In the genomic region with DNA sequence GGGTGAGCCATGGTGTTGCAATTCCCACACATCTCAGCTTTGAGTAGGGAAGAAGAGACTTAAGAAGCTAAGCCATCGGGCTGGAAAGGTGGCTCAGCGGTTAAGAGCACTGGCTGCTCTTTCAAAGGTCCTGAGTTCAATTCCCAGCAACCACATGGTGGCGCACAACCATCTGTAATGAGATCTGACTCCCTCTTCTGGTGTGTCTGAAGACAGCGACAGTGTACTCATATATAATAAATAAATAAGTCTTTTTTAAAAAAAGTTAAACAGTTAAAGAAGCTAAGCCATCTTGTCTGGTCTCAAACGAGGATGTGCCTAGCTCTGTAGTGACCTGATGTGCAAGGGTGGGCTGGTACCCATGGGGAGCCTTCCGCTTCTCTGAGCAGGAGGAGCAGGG, we compare ENCODE assay signal across 7 mouse cellular contexts. TPM values are rescaled to one million over a fixed set of nuclear protein-coding genes. Genes with fewer than 3 reads are reported as not detected.
A peak's percentile ranks its signal among the peaks of the same experiment; 100 is the strongest.
DNase-seq lines count a peak whose midpoint lies in the region; ATAC-seq and TF ChIP-seq lines count a peak whose summit lies in the region.
"Not testable (repeated sequence)": the region's sequence is repeated elsewhere in the genome, so short reads cannot be mapped to it uniquely, and the experiment has no call there.

No protein-coding gene starts in this region.

- not testable (repeated sequence) for H3K9ac ChIP-seq in CH12.LX (ENCODE audit: insufficient read depth, low read depth); MEL (ENCODE audit: control insufficient read depth, low read depth, low read length, poor library complexity, severe bottlenecking); heart, adult 2 months (ENCODE audit: low read depth, low read length); kidney, postnatal 0 days (ENCODE audit: low read depth, low read length); liver, embryonic 14.5 days (replicated peaks); lung, postnatal 0 days (replicated peaks; ENCODE audit: low read depth); stomach, postnatal 0 days (ENCODE audit: low read length)

- dilution Hi-C loops in CH12.LX (cut with MboI; ENCODE audit: extremely low pct_ligation_motif_present, extremely low pct_unique_long_range_greater_than_20kb, low sequenced_read_pairs), result not testable (repeated sequence)

- H3K36me3 ChIP-seq in CH12.LX (replicated peaks in 1 of 2; ENCODE audit: control insufficient read depth in 1 of 2, insufficient read depth in 1 of 2, low read length in 1 of 2), result peaks cover 78 to 93% of the 10 kb centered on the region in 2 experiments
- peaks cover 5 to 19% of the 10 kb centered on the region in 2 experiments for H3K36me3 ChIP-seq in MEL (ENCODE audit: control insufficient read depth in 1 of 2, insufficient read depth in 2 of 2, low read length in 2 of 2)
- not testable (repeated sequence) for H3K36me3 ChIP-seq in heart, adult 2 months (ENCODE audit: control insufficient read depth, insufficient read depth, low read length)
- H3K36me3 ChIP-seq in kidney, postnatal 0 days (ENCODE audit: insufficient read depth, low read length), result peaks cover 66% of the 10 kb centered on the region
- peaks cover 61% of the 10 kb centered on the region for H3K36me3 ChIP-seq in liver, embryonic 14.5 days (replicated peaks; ENCODE audit: control insufficient read depth, insufficient read depth, low read depth)
- H3K36me3 ChIP-seq in lung, postnatal 0 days (ENCODE audit: insufficient read depth, low read length), result peaks cover 39% of the 10 kb centered on the region; the same call in 1 of the 2 replicates
- H3K36me3 ChIP-seq in stomach, postnatal 0 days (ENCODE audit: control insufficient read depth, insufficient read depth, low read length), result peaks cover 50% of the 10 kb centered on the region

- H3K79me2 ChIP-seq in CH12.LX (replicated peaks; ENCODE audit: control insufficient read depth, extremely low read depth, insufficient read depth, poor library complexity, severe bottlenecking) (peaks cover 27% of the 10 kb centered on the region), MEL (ENCODE audit: control insufficient read depth, insufficient read depth, low read length, poor library complexity) (peaks cover 19% of the 10 kb centered on the region)
- not testable (repeated sequence) for H3K79me2 ChIP-seq in heart, adult 2 months (replicated peaks; ENCODE audit: control insufficient read depth, insufficient read depth, low read length)

- TF ChIP-seq EP300 in CH12.LX (IDR thresholded peaks at IDR 0.05; ENCODE audit: low read length); MEL (IDR thresholded peaks at IDR 0.05; ENCODE audit: low read depth in 1 of 2, low read length in 2 of 2); heart, adult 2 months (IDR thresholded peaks at IDR 0.05; ENCODE audit: insufficient read depth, low read depth, low read length); liver, embryonic 14.5 days (IDR thresholded peaks at IDR 0.05; ENCODE audit: low read depth); lung, postnatal 0 days (IDR thresholded peaks at IDR 0.05); stomach, postnatal 0 days (optimal IDR thresholded peaks at IDR 0.05): not testable (repeated sequence)

- intact Hi-C loops in heart, adult 2 months (cut with DNase I), result not testable (repeated sequence)

- not testable (repeated sequence) for H3K4me3 ChIP-seq in CH12.LX (replicated peaks in 1 of 3; ENCODE audit: low read depth in 2 of 3, low read length in 2 of 3, poor library complexity in 1 of 3); MEL (ENCODE audit: control insufficient read depth in 1 of 2, insufficient read depth in 1 of 2, low read depth in 2 of 2, low read length in 2 of 2); heart, adult 2 months; kidney, postnatal 0 days (replicated peaks; ENCODE audit: low read depth, low read length); liver, embryonic 14.5 days (ENCODE audit: insufficient read depth in 1 of 2, low read depth in 2 of 2, low read length in 2 of 2); lung, postnatal 0 days (ENCODE audit: low read depth, low read length); stomach, postnatal 0 days (ENCODE audit: low read depth, low read length)

- not testable (repeated sequence) for H3K27me3 ChIP-seq in CH12.LX (replicated peaks); MEL (ENCODE audit: control insufficient read depth in 1 of 2, insufficient read depth in 2 of 2, low read length in 2 of 2); heart, adult 2 months (ENCODE audit: control insufficient read depth, insufficient read depth, low read length); kidney, postnatal 0 days (ENCODE audit: insufficient read depth, low read length); liver, embryonic 14.5 days (ENCODE audit: control insufficient read depth, insufficient read depth, low read length); lung, postnatal 0 days (replicated peaks; ENCODE audit: insufficient read depth, low read length); stomach, postnatal 0 days (ENCODE audit: control insufficient read depth, insufficient read depth, low read length)

- in situ Hi-C loops in CH12.LX (cut with MboI; ENCODE audit: low pct_ligation_motif_present, low pct_unique_long_range_greater_than_20kb, low sequenced_read_pairs), result not testable (repeated sequence)

- peaks cover 8 to 11% of the 10 kb centered on the region in 2 experiments; a peak in 2 of 4 replicates for H3K4me1 ChIP-seq in CH12.LX (ENCODE audit: control insufficient read depth in 1 of 2, insufficient read depth in 2 of 2)
- H3K4me1 ChIP-seq in MEL (ENCODE audit: control insufficient read depth in 1 of 2, insufficient read depth in 2 of 2, low read length in 2 of 2); kidney, postnatal 0 days (replicated peaks; ENCODE audit: insufficient read depth, low read length); liver, embryonic 14.5 days (replicated peaks; ENCODE audit: control insufficient read depth in 2 of 2, insufficient read depth in 2 of 2, low read length in 1 of 2); lung, postnatal 0 days (ENCODE audit: insufficient read depth, low read depth, low read length); stomach, postnatal 0 days (replicated peaks; ENCODE audit: control insufficient read depth, insufficient read depth): not testable (repeated sequence)
- peaks cover 12% of the 10 kb centered on the region for H3K4me1 ChIP-seq in heart, adult 2 months (ENCODE audit: control insufficient read depth, insufficient read depth, low read length)

- WGBS in heart, adult 2 months, result 91% methylated on average over 6 of the region's 6 CpGs
- 91% methylated on average over 6 of the region's 6 CpGs for WGBS in kidney, postnatal 0 days
- WGBS in liver, embryonic 14.5 days (ENCODE audit: insufficient replicate concordance), result 74% methylated on average over 6 of the region's 6 CpGs
- WGBS in lung, postnatal 0 days, result 84% methylated on average over 6 of the region's 6 CpGs
- 83% methylated on average over 6 of the region's 6 CpGs for WGBS in stomach, postnatal 0 days

- TF ChIP-seq POLR2A in CH12.LX (IDR thresholded peaks at IDR 0.05; ENCODE audit: low read depth, low read length); heart, adult 2 months (IDR thresholded peaks at IDR 0.05; ENCODE audit: insufficient read depth, low read depth, low read length): not testable (repeated sequence)
- TF ChIP-seq POLR2A in MEL (IDR thresholded peaks at IDR 0.05; ENCODE audit: control insufficient read depth in 1 of 2, insufficient read depth in 1 of 2, low read depth in 1 of 2, low read length in 2 of 2, poor library complexity in 1 of 2), result 0 out of 4 replicates have a peak, but pooled peaks of 1 of the 2 experiments have one; percentile 36

- TF ChIP-seq CTCF in CH12.LX (conservative IDR thresholded peaks at IDR 0.05 in 1 of 2, IDR thresholded peaks at IDR 0.05 in 1 of 2; ENCODE audit: low read depth in 2 of 2, low read length in 2 of 2), result peak in 1 of 2 experiments; percentile 61; a peak in 2 of 4 replicates
- TF ChIP-seq CTCF in MEL (IDR thresholded peaks at IDR 0.05 in 2 of 3, conservative IDR thresholded peaks at IDR 0.05 in 1 of 3; ENCODE audit: control insufficient read depth in 1 of 3, insufficient read depth in 1 of 3, low read depth in 2 of 3, low read length in 3 of 3, poor library complexity in 1 of 3, severe bottlenecking in 1 of 3), result peak in 2 of 3 experiments; percentile 5 to 57; a peak in 2 of 6 replicates
- 0 out of 2 replicates have a peak, but pooled peaks have one; percentile 18 for TF ChIP-seq CTCF in heart, adult 2 months (IDR thresholded peaks at IDR 0.05)
- TF ChIP-seq CTCF in kidney, postnatal 0 days (IDR thresholded peaks at IDR 0.05; ENCODE audit: low read depth), result peak; percentile 21; the same call in 1 of the 2 replicates
- peak; percentile 56 for TF ChIP-seq CTCF in liver, embryonic 14.5 days (IDR thresholded peaks at IDR 0.05; ENCODE audit: low read depth)
- peak; percentile 26 for TF ChIP-seq CTCF in lung, postnatal 0 days (IDR thresholded peaks at IDR 0.05)
- TF ChIP-seq CTCF in stomach, postnatal 0 days (IDR thresholded peaks at IDR 0.05; ENCODE audit: low read depth), result peak; percentile 26

- H3K4me2 ChIP-seq in CH12.LX (ENCODE audit: insufficient read depth, low read depth, poor library complexity, severe bottlenecking); kidney, postnatal 0 days (ENCODE audit: low read length); liver, embryonic 14.5 days (ENCODE audit: low read depth); lung, postnatal 0 days (replicated peaks; ENCODE audit: low read depth, low read length); stomach, postnatal 0 days (replicated peaks; ENCODE audit: low read depth): not testable (repeated sequence)

- TF ChIP-seq RAD21 in CH12.LX (IDR thresholded peaks at IDR 0.05; ENCODE audit: low read depth, low read length), result not testable (repeated sequence)
- TF ChIP-seq RAD21 in MEL (IDR thresholded peaks at IDR 0.05; ENCODE audit: low read depth, low read length), result peak; percentile 3

- not testable (repeated sequence) for DNase-seq in CH12.LX (ENCODE audit: extremely low read depth); MEL (ENCODE audit: low read depth, low spot score); heart, adult 2 months; kidney, postnatal 0 days (ENCODE audit: low spot score); liver, embryonic 14.5 days (ENCODE audit: low read depth in 3 of 3, low spot score in 3 of 3); lung, postnatal 0 days (ENCODE audit: low spot score); stomach, postnatal 0 days (ENCODE audit: low spot score)

- not testable (repeated sequence) for H3K9me3 ChIP-seq in CH12.LX (replicated peaks; ENCODE audit: low read length); MEL (replicated peaks; ENCODE audit: insufficient read depth, low read length); kidney, postnatal 0 days (replicated peaks; ENCODE audit: low read length); liver, embryonic 14.5 days (ENCODE audit: control insufficient read depth, low read length); lung, postnatal 0 days (ENCODE audit: low read length); stomach, postnatal 0 days (ENCODE audit: control insufficient read depth, low read length)

- ATAC-seq in kidney, postnatal 0 days (replicated peaks; ENCODE audit: low FRiP score, low read depth); liver, embryonic 14.5 days (ENCODE audit: insufficient read depth); lung, postnatal 0 days; stomach, postnatal 0 days (ENCODE audit: low FRiP score, low TSS enrichment): not testable (repeated sequence)

- not testable (repeated sequence) for H3K27ac ChIP-seq in CH12.LX (ENCODE audit: insufficient read depth, low read depth); MEL (ENCODE audit: control insufficient read depth, low read depth, low read length); heart, adult 2 months; kidney, postnatal 0 days; liver, embryonic 14.5 days; lung, postnatal 0 days (ENCODE audit: low read length); stomach, postnatal 0 days (replicated peaks)

RNA-seq across cellular contexts. Expression of a gene that starts 6.8 kb away (rescaled TPM):
- total RNA-seq in CH12.LX (2012; rRNA removed) (86.7 and 102 TPM in 2 replicates), CH12.LX (2014; rRNA removed) (58.9 and 64.5 TPM in 2 replicates), MEL (2012; rRNA removed) (104 and 106 TPM in 2 replicates)
- polyA plus RNA-seq in CH12.LX (2012; ENCODE audit: insufficient read length, low read depth) (267 and 280 TPM in 2 replicates), MEL (2012; ENCODE audit: insufficient read depth in 1 of 2, insufficient read length in 2 of 2, low read depth in 1 of 2, low replicate concordance in 2 of 2, missing spikeins in 1 of 2) (100 to 1,000 TPM in 1 of 2 experiments, not detected in 1; 301 TPM)
- 10 to 100 TPM; 37.8 to 38.5 TPM for total RNA-seq in heart, adult 2 months (2021)
- 16.1 and 19.5 TPM in 2 replicates for polyA plus RNA-seq in heart, adult 2 months (2012; rRNA removed)
- polyA plus RNA-seq in kidney, postnatal 0 days (2015; fragmentation: Nextera tagmentation; extraction: Ambion mirVana), result 89.9 and 95.7 TPM in 2 replicates
- 13.6 and 44.0 TPM in 2 replicates for polyA plus RNA-seq in liver, embryonic 14.5 days (2012; rRNA removed)
- polyA plus RNA-seq in liver, embryonic 14.5 days (2014; fragmentation: Nextera tagmentation; extraction: Ambion mirVana), result 44.4 and 50.1 TPM in 2 replicates
- 47.9 and 51.1 TPM in 2 replicates for polyA plus RNA-seq in lung, postnatal 0 days (2015; fragmentation: Nextera tagmentation; extraction: Ambion mirVana)
- polyA plus RNA-seq in stomach, postnatal 0 days (2015; fragmentation: Nextera tagmentation; extraction: Ambion mirVana), result 51.1 and 62.0 TPM in 2 replicates

RNA-seq across cellular contexts. Expression of a gene that starts 6.9 kb away (rescaled TPM):
- total RNA-seq in CH12.LX (2012; rRNA removed), result 155 and 209 TPM in 2 replicates
- total RNA-seq in CH12.LX (2014; rRNA removed), result 282 and 342 TPM in 2 replicates
- 211 and 249 TPM in 2 replicates for polyA plus RNA-seq in CH12.LX (2012; ENCODE audit: insufficient read length, low read depth)
- total RNA-seq in MEL (2012; rRNA removed), result 203 and 207 TPM in 2 replicates
- 100 to 1,000 TPM in 1 of 2 experiments, not detected in 1; 193 TPM for polyA plus RNA-seq in MEL (2012; ENCODE audit: insufficient read depth in 1 of 2, insufficient read length in 2 of 2, low read depth in 1 of 2, low replicate concordance in 2 of 2, missing spikeins in 1 of 2)
- total RNA-seq in heart, adult 2 months (2021), result 10 to 100 TPM; 56.5 to 66.5 TPM
- polyA plus RNA-seq in heart, adult 2 months (2012; rRNA removed), result 36.6 and 48.0 TPM in 2 replicates
- 185 and 186 TPM in 2 replicates for polyA plus RNA-seq in kidney, postnatal 0 days (2015; fragmentation: Nextera tagmentation; extraction: Ambion mirVana)
- polyA plus RNA-seq in liver, embryonic 14.5 days (2012; rRNA removed), result 49.1 and 79.2 TPM in 2 replicates
- polyA plus RNA-seq in liver, embryonic 14.5 days (2014; fragmentation: Nextera tagmentation; extraction: Ambion mirVana), result 154 and 155 TPM in 2 replicates
- 152 TPM in 2 replicates for polyA plus RNA-seq in lung, postnatal 0 days (2015; fragmentation: Nextera tagmentation; extraction: Ambion mirVana)
- 128 and 129 TPM in 2 replicates for polyA plus RNA-seq in stomach, postnatal 0 days (2015; fragmentation: Nextera tagmentation; extraction: Ambion mirVana)

RNA-seq across cellular contexts. Expression of a gene that starts 19.3 kb away (rescaled TPM):
- total RNA-seq in CH12.LX (2012; rRNA removed) (516 and 548 TPM in 2 replicates), CH12.LX (2014; rRNA removed) (317 and 330 TPM in 2 replicates), MEL (2012; rRNA removed) (432 and 582 TPM in 2 replicates)
- polyA plus RNA-seq in CH12.LX (2012; ENCODE audit: insufficient read length, low read depth) (441 and 472 TPM in 2 replicates), MEL (2012; ENCODE audit: insufficient read depth in 1 of 2, insufficient read length in 2 of 2, low read depth in 1 of 2, low replicate concordance in 2 of 2, missing spikeins in 1 of 2) (100 to 1,000 TPM; 143 to 708 TPM)
- total RNA-seq in heart, adult 2 months (2021), result 10 to 100 TPM; 60.8 to 75.0 TPM
- 133 and 137 TPM in 2 replicates for polyA plus RNA-seq in heart, adult 2 months (2012; rRNA removed)
- polyA plus RNA-seq in kidney, postnatal 0 days (2015; fragmentation: Nextera tagmentation; extraction: Ambion mirVana), result 261 and 283 TPM in 2 replicates
- 54.4 and 74.7 TPM in 2 replicates for polyA plus RNA-seq in liver, embryonic 14.5 days (2012; rRNA removed)
- polyA plus RNA-seq in liver, embryonic 14.5 days (2014; fragmentation: Nextera tagmentation; extraction: Ambion mirVana), result 74.9 and 80.1 TPM in 2 replicates
- 451 and 467 TPM in 2 replicates for polyA plus RNA-seq in lung, postnatal 0 days (2015; fragmentation: Nextera tagmentation; extraction: Ambion mirVana)
- 283 and 304 TPM in 2 replicates for polyA plus RNA-seq in stomach, postnatal 0 days (2015; fragmentation: Nextera tagmentation; extraction: Ambion mirVana)

RNA-seq across cellular contexts. Expression of a gene that starts 33.6 kb away (rescaled TPM):
- 13.9 and 15.3 TPM in 2 replicates for total RNA-seq in CH12.LX (2012; rRNA removed)
- 10.6 and 11.4 TPM in 2 replicates for total RNA-seq in CH12.LX (2014; rRNA removed)
- 11.7 and 12.3 TPM in 2 replicates for polyA plus RNA-seq in CH12.LX (2012; ENCODE audit: insufficient read length, low read depth)
- total RNA-seq in MEL (2012; rRNA removed), result 20.4 and 21.0 TPM in 2 replicates
- 10 to 100 TPM in 1 of 2 experiments, not detected in 1; 22.3 TPM for polyA plus RNA-seq in MEL (2012; ENCODE audit: insufficient read depth in 1 of 2, insufficient read length in 2 of 2, low read depth in 1 of 2, low replicate concordance in 2 of 2, missing spikeins in 1 of 2)
- 10 to 100 TPM; 24.0 to 27.0 TPM for total RNA-seq in heart, adult 2 months (2021)
- 13.2 and 16.8 TPM in 2 replicates for polyA plus RNA-seq in heart, adult 2 months (2012; rRNA removed)
- polyA plus RNA-seq in kidney, postnatal 0 days (2015; fragmentation: Nextera tagmentation; extraction: Ambion mirVana), result 14.7 and 15.2 TPM in 2 replicates
- 4.9 and 5.5 TPM in 2 replicates for polyA plus RNA-seq in liver, embryonic 14.5 days (2012; rRNA removed)
- polyA plus RNA-seq in liver, embryonic 14.5 days (2014; fragmentation: Nextera tagmentation; extraction: Ambion mirVana), result 5.4 and 6.2 TPM in 2 replicates
- 12.0 and 13.0 TPM in 2 replicates for polyA plus RNA-seq in lung, postnatal 0 days (2015; fragmentation: Nextera tagmentation; extraction: Ambion mirVana)
- 8.3 and 9.1 TPM in 2 replicates for polyA plus RNA-seq in stomach, postnatal 0 days (2015; fragmentation: Nextera tagmentation; extraction: Ambion mirVana)

RNA-seq across cellular contexts. Expression of a gene that starts 33.7 kb away (rescaled TPM):
- total RNA-seq in CH12.LX (2012; rRNA removed) (59.2 and 68.4 TPM in 2 replicates), CH12.LX (2014; rRNA removed) (70.7 and 75.2 TPM in 2 replicates), MEL (2012; rRNA removed) (72.0 and 75.3 TPM in 2 replicates)
- polyA plus RNA-seq in CH12.LX (2012; ENCODE audit: insufficient read length, low read depth) (54.6 and 56.3 TPM in 2 replicates), MEL (2012; ENCODE audit: insufficient read depth in 1 of 2, insufficient read length in 2 of 2, low read depth in 1 of 2, low replicate concordance in 2 of 2, missing spikeins in 1 of 2) (10 to 100 TPM in 1 of 2 experiments, not detected in 1; 88.2 TPM)
- total RNA-seq in heart, adult 2 months (2021), result 10 to 100 TPM; 10.4 to 12.1 TPM
- 11.0 and 12.5 TPM in 2 replicates for polyA plus RNA-seq in heart, adult 2 months (2012; rRNA removed)
- polyA plus RNA-seq in kidney, postnatal 0 days (2015; fragmentation: Nextera tagmentation; extraction: Ambion mirVana), result 35.5 and 38.5 TPM in 2 replicates
- 25.6 and 29.8 TPM in 2 replicates for polyA plus RNA-seq in liver, embryonic 14.5 days (2012; rRNA removed)
- polyA plus RNA-seq in liver, embryonic 14.5 days (2014; fragmentation: Nextera tagmentation; extraction: Ambion mirVana), result 14.2 TPM in 2 replicates
- polyA plus RNA-seq in lung, postnatal 0 days (2015; fragmentation: Nextera tagmentation; extraction: Ambion mirVana), result 22.9 and 25.9 TPM in 2 replicates
- 19.1 and 19.6 TPM in 2 replicates for polyA plus RNA-seq in stomach, postnatal 0 days (2015; fragmentation: Nextera tagmentation; extraction: Ambion mirVana)
